Mouse (Mus musculus) kidney, adult 9 months (tissue): ENCODE data around the gene Oas1c.
"Not testable (repeated sequence)": the region's sequence is repeated elsewhere in the genome, so short reads cannot be mapped to it uniquely, and the experiment has no call there.

Source experiments
- DNase-seq: peaks from one replicate; pipeline ENCODE4 v3.0.0; 2022

The Oas1c gene

GRCm38 (mm10) chr5:120811951-120812819 is at the start of gene Oas1c:
TSS of gene Oas1c (minus strand) at chr5:120812514.
- peak; percentile 95 for DNase-seq

DNA sequence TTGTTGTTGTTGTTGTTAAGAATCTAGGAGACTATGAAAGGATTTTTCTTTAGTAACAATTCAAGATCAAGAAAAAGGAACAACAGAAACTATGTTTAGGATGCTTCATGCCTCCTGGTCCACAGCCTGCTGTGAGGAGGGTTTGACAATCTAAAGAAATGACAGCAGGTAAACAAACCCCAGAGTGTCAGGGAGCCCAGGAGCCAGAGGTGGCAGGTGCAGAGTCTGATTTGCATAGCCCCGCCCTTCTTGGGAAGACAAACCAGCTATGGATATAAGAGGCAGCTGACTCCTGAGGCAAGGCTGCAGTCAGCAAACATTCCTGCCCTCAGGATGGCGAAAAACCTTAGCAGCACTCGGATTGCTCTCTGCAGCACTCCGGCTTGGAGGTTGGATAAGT is 48.8 kb upstream of the Oas1c start, which contains the start of gene Oas1h:
Gene Oas1h (plus strand): TSS at position 301 of the 400 bp plus-strand sequence.
- DNase-seq = no peak

DNA sequence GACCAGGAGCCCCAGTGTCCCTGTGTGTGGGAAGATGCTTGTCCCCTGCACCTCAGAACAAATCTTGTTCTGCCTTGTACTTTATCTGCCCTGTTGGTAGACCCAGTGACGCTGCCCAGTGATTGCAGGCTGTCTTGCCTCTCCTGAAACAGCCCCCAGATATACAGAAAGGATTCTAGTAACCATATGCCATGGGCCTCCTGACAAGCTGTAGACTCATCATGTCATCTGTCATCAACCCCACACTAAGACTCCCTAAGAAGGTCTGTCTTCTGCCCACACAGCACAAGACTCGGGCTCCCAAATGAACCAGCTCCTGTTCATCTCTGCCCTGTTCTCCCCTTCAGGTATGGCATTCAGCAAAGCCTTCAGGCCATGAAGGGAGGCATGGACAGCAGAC is 46.9 kb upstream of the Oas1c start:
- no peak for DNase-seq

DNA sequence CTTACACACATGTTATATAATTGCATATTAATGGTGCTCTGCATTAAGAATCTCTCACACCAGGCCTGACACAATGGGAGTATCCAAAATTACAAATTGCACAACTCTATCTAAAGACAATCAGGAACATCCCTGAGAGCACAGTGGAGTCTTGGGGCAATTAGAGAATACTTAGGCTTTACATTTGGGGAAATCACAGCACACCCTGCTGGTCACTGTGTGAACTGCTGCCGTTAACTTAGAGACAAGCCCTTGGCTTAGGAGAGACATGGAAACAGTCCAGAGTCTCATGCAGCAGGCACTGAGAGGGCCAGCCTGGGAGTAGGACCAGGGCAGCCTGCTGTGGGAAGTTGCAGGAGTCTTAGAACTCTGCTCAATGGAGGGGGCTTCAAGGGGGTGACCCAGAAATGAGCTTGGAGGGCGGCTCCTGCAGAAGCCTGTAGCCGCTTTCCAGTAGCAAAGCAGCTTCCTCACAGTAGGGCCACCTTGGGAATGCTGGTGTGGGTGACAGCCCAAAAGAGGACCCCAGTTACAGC is 37.4 kb upstream of the Oas1c start:
- DNase-seq = peak; percentile 44

- no peak for DNase-seq
Observed at GRCm38 (mm10) chr5:120847067-120847466, 34.8 kb upstream of the Oas1c start, which contains the start of gene Oas1f. TSS of gene Oas1f (plus strand) at chr5:120847367.

DNA sequence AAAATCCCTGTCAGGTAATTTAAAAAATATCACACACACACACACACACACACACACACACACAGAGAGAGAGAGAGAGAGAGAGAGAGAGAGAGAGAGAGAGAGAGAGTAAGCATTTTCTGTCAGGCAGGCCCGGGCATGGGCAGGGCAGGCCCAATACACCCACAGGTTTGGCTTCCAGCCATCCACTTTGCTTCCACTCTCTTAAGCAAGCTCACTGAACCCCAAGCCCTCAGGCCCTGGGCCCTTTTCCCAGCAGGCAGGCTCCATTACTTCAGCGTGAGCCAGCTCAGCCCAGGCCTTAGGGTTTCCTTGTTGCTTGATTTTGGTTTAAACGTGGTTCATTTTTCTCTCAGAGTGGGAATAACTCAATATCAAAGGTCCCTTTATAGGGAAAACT is 32.4 kb upstream of the Oas1c start:
- peak; percentile 22 for DNase-seq

- DNase-seq = peak; percentile 57
Observed at GRCm38 (mm10) chr5:120836731-120837585, 24.6 kb upstream of the Oas1c start.

GRCm38 (mm10) chr5:120833335-120834280 is 21.3 kb upstream of the Oas1c start:
- no peak for DNase-seq

DNA sequence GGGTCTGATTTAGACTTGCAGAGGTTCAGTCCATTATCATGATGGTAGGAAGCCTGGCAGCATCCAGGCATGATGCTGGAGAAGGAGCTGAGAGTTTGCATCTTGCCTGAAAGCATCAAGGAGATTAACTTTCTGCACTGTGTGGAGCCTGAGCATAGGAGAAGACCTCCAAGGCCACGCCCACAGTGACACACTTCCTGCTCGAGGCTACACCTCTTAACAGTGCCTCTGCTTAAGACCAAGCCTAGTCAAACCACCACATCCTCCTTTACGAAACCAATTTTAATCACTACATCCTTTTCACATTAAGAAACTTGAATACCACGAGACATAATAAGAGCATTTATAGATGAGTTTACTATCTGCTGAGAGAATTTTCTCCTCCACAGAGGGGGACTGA is 18.7 kb upstream of the Oas1c start:
- DNase-seq = no peak

GRCm38 (mm10) chr5:120818999-120819398 is 6.7 kb upstream of the Oas1c start:
- DNase-seq = no peak

DNA sequence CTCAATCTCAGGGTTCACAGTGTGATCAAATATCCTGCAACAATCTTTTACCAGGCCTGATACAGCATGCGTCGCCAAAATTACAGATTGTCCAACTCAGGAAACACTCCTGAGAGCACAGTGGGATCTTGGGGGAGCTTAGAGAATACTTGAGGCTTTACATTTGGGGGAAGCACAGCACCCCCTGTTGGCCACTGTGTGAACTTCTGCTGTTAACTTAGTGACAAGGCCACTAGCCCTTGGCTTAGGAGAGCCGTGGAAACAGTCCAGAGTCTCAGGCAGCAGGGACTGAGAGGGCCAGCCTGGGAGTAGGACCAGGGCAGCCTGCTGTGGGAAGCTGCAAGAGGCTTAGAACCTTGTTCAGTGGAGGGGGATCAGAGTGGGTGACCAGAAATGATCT is 3.6 kb upstream of the Oas1c start:
- peak; percentile 49 for DNase-seq

- DNase-seq = no peak
Observed at GRCm38 (mm10) chr5:120813023-120813422, 709 bp upstream of the Oas1c start.

DNA sequence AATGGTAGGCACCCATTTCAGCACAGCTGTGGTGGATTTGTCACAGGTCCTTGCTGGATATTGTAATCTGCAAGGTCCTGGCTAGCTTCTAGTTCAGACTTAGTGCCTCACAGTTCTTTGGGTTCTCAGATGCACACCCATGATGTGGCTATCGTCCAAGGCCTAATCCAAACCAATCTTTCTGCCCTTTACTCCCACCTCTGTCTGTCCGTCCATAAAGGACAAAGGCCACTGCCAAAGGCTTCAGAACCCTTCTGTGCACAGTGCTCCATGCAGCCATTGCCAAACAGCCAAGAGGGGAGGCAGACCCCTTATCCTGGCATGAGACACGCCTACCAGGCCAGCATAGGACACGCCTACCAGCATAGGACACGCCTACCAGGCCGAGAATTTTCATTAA is 3.1 kb downstream of the Oas1c start:
- DNase-seq = peak; percentile 60

GRCm38 (mm10) chr5:120806458-120806857 is 5.9 kb downstream of the Oas1c start:
- DNase-seq = peak; percentile 71

GRCm38 (mm10) chr5:120803596-120803995 is 8.7 kb downstream of the Oas1c start:
- DNase-seq = no peak

- DNase-seq = not testable (repeated sequence)
Observed at GRCm38 (mm10) chr5:120798943-120799342, 13.4 kb downstream of the Oas1c start.

GRCm38 (mm10) chr5:120798147-120798546 is 14.2 kb downstream of the Oas1c start:
- DNase-seq = not testable (repeated sequence)

GRCm38 (mm10) chr5:120795480-120796034 is 16.8 kb downstream of the Oas1c start, which contains the start of gene Oas1e:
TSS of gene Oas1e (minus strand) at chr5:120795530.
- DNase-seq = not testable (repeated sequence)

- peak; percentile 67 for DNase-seq
Observed at GRCm38 (mm10) chr5:120793043-120793442, 19.3 kb downstream of the Oas1c start.

DNA sequence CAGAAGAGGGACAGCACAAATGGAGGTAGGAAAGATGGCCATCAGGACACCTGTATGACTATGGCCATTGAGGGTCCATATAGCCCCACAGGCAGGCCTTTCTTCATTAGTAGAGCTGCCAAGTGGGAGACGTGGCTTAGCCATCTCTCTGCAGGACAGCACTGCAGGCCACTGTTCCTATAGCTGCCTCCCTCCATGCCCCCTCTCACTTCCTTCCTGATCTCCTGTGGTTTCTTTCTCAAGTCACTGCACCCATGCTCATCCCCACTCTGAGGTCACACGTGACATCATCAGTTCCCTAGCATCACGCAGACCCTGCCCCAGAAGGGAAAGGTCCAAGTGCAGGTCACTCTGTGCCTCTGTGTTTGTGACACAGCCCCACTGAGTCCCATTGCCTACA is 25.3 kb downstream of the Oas1c start:
- DNase-seq = no peak

- no peak for DNase-seq
Observed at GRCm38 (mm10) chr5:120782446-120782845, 29.9 kb downstream of the Oas1c start.

GRCm38 (mm10) chr5:120781646-120782045 is 30.7 kb downstream of the Oas1c start:
- DNase-seq = no peak
